Comparison of ENCODE assay signal across 8 mouse cellular contexts in the genomic region with DNA sequence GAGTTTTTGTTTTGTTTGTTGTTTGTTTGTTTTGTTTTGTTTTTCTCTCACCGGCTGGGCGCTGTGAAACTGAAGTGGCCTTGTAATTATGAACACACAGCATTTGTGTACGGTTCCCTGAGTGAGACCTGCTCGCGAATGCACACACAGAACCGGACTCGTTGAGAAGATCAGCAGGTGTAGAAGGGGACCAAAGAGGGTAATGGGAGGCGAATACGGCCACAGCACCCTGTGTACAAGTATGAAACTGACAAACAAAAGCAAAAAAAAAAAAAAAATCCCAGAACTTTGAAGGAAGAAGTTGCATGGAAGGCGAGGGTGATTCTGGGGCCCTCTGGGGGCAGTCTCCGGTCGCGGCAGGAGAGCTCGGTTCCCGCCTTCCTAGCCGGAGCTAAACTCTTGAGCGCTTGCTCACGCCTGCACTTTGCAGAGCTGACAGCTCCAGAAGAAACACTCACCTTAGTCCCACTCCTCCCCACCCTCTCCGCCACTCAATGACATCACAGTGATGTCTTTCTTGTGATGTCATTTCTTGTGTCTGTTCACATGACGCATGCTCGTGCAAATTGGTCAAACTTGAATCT. TPM values are rescaled to one million over a fixed set of nuclear protein-coding genes. Genes with fewer than 3 reads are reported as not detected.
A peak's percentile ranks its signal among the peaks of the same experiment; 100 is the strongest.
DNase-seq lines count a peak whose midpoint lies in the region; ATAC-seq and TF ChIP-seq lines count a peak whose summit lies in the region.

No protein-coding gene starts in this region.

- peaks cover 6% of the 10 kb centered on the region for H3K9me3 ChIP-seq in kidney, embryonic 16.5 days (ENCODE audit: low read length)
- H3K9me3 ChIP-seq in MEL (replicated peaks; ENCODE audit: insufficient read depth, low read length), result no peaks in the 10 kb centered on the region
- H3K9me3 ChIP-seq in forebrain, embryonic 12.5 days, result no peaks in the 10 kb centered on the region
- H3K9me3 ChIP-seq in intestine, embryonic 16.5 days (ENCODE audit: control insufficient read depth, low read length), result no peaks in the 10 kb centered on the region

- peak; percentile 70; the same call in 1 of the 2 replicates for ATAC-seq in kidney, embryonic 16.5 days (ENCODE audit: low FRiP score, low TSS enrichment)
- 0 out of 2 replicates have a peak, but pooled peaks have one; percentile 53 for ATAC-seq in forebrain, embryonic 12.5 days (ENCODE audit: low FRiP score)
- ATAC-seq in intestine, embryonic 16.5 days, result peak; percentile 81

- H3K27ac ChIP-seq in kidney, embryonic 16.5 days (ENCODE audit: low read length), result no peak overlapping the region
- no peak overlapping the region for H3K27ac ChIP-seq in MEL (ENCODE audit: control insufficient read depth, low read depth, low read length)
- H3K27ac ChIP-seq in forebrain, embryonic 12.5 days, result no peak overlapping the region
- no peak overlapping the region for H3K27ac ChIP-seq in intestine, embryonic 16.5 days (ENCODE audit: low read length)

- H3K36me3 ChIP-seq in kidney, embryonic 16.5 days (ENCODE audit: insufficient read depth, low read length), result no peaks in the 10 kb centered on the region
- peaks cover 0 to 11% of the 10 kb centered on the region in 2 experiments; a peak in 2 of 4 replicates for H3K36me3 ChIP-seq in MEL (ENCODE audit: control insufficient read depth in 1 of 2, insufficient read depth in 2 of 2, low read length in 2 of 2)
- H3K36me3 ChIP-seq in forebrain, embryonic 12.5 days (replicated peaks), result no peaks in the 10 kb centered on the region
- H3K36me3 ChIP-seq in intestine, embryonic 16.5 days (ENCODE audit: control insufficient read depth, insufficient read depth, low read length), result no peaks in the 10 kb centered on the region

- TF ChIP-seq CTCF in MEL (IDR thresholded peaks at IDR 0.05 in 2 of 3, conservative IDR thresholded peaks at IDR 0.05 in 1 of 3; ENCODE audit: control insufficient read depth in 1 of 3, insufficient read depth in 1 of 3, low read depth in 2 of 3, low read length in 3 of 3, poor library complexity in 1 of 3, severe bottlenecking in 1 of 3), result peak in 1 of 3 experiments; percentile 23; a peak in 3 of 6 replicates

- under 1% methylated on average over 20 of the region's 21 CpGs for WGBS in kidney, embryonic 16.5 days
- 1% methylated on average over 21 of the region's 21 CpGs for WGBS in forebrain, embryonic 12.5 days
- WGBS in intestine, embryonic 16.5 days, result 1% methylated on average over 21 of the region's 21 CpGs

- no peak for TF ChIP-seq POLR2A in MEL (IDR thresholded peaks at IDR 0.05; ENCODE audit: control insufficient read depth in 1 of 2, insufficient read depth in 1 of 2, low read depth in 1 of 2, low read length in 2 of 2, poor library complexity in 1 of 2)

- no peak for TF ChIP-seq RAD21 in MEL (IDR thresholded peaks at IDR 0.05; ENCODE audit: low read depth, low read length)

- no peak for DNase-seq in kidney, postnatal 14 days
- DNase-seq in MEL (ENCODE audit: low read depth, low spot score), result peak; percentile 75
- DNase-seq in mesoderm, embryonic 11.5 days (ENCODE audit: low read depth, low spot score), result peak; percentile 62
- peak; percentile 64 for DNase-seq in thymus, postnatal 4 days
- DNase-seq in right cerebral cortex, postnatal 14 days, result no peak

- peaks cover 14% of the 10 kb centered on the region for H3K4me1 ChIP-seq in kidney, embryonic 16.5 days (ENCODE audit: insufficient read depth, low read length)
- H3K4me1 ChIP-seq in MEL (ENCODE audit: control insufficient read depth in 1 of 2, insufficient read depth in 2 of 2, low read length in 2 of 2), result peaks cover 0 to 9% of the 10 kb centered on the region in 2 experiments; a peak in 1 of 4 replicates
- peaks cover 22% of the 10 kb centered on the region for H3K4me1 ChIP-seq in forebrain, embryonic 12.5 days
- no peaks in the 10 kb centered on the region for H3K4me1 ChIP-seq in intestine, embryonic 16.5 days (ENCODE audit: control insufficient read depth, insufficient read depth, low read length)

- H3K79me2 ChIP-seq in MEL (ENCODE audit: control insufficient read depth, insufficient read depth, low read length, poor library complexity), result no peaks in the 10 kb centered on the region

- peak overlapping the region; percentile 11; the same call in 1 of the 2 replicates for H3K9ac ChIP-seq in kidney, embryonic 16.5 days (replicated peaks; ENCODE audit: low read length)
- H3K9ac ChIP-seq in MEL (ENCODE audit: control insufficient read depth, low read depth, low read length, poor library complexity, severe bottlenecking), result peak overlapping the region; percentile 57
- H3K9ac ChIP-seq in forebrain, embryonic 12.5 days, result peak overlapping the region; percentile 33
- no peak overlapping the region for H3K9ac ChIP-seq in intestine, embryonic 16.5 days (ENCODE audit: low read depth, low read length)

- H3K4me2 ChIP-seq in kidney, embryonic 16.5 days (replicated peaks; ENCODE audit: low read depth, low read length), result peak overlapping the region; percentile 64
- H3K4me2 ChIP-seq in forebrain, embryonic 12.5 days, result peak overlapping the region; percentile 56
- peak overlapping the region; percentile 55 for H3K4me2 ChIP-seq in intestine, embryonic 16.5 days (ENCODE audit: low read depth, low read length)

- no peak for TF ChIP-seq EP300 in MEL (IDR thresholded peaks at IDR 0.05; ENCODE audit: low read depth in 1 of 2, low read length in 2 of 2)

- H3K27me3 ChIP-seq in kidney, embryonic 16.5 days (ENCODE audit: insufficient read depth, low read length), result peaks cover 65% of the 10 kb centered on the region
- H3K27me3 ChIP-seq in MEL (ENCODE audit: control insufficient read depth in 1 of 2, insufficient read depth in 2 of 2, low read length in 2 of 2), result peaks cover 2 to 6% of the 10 kb centered on the region in 2 experiments; a peak in 3 of 4 replicates
- H3K27me3 ChIP-seq in forebrain, embryonic 12.5 days, result peaks cover 65% of the 10 kb centered on the region
- peaks cover 34% of the 10 kb centered on the region for H3K27me3 ChIP-seq in intestine, embryonic 16.5 days (replicated peaks; ENCODE audit: control insufficient read depth, insufficient read depth, low read length)

- peak overlapping the region; percentile 50 for H3K4me3 ChIP-seq in kidney, embryonic 16.5 days (ENCODE audit: low read length)
- peak overlapping the region; percentile 57 to 72 for H3K4me3 ChIP-seq in MEL (ENCODE audit: control insufficient read depth in 1 of 2, insufficient read depth in 1 of 2, low read depth in 2 of 2, low read length in 2 of 2)
- peak overlapping the region; percentile 39 for H3K4me3 ChIP-seq in forebrain, embryonic 12.5 days (replicated peaks)
- H3K4me3 ChIP-seq in intestine, embryonic 16.5 days (ENCODE audit: low read length), result peak overlapping the region; percentile 49

TF ChIP-seq in MEL, 35 proteins besides CTCF, POLR2A, EP300 and RAD21 (continues in another document):
- TF ChIP-seq TCF12 (IDR thresholded peaks at IDR 0.05; ENCODE audit: low read depth, low read length) (no peak), USF1 (IDR thresholded peaks at IDR 0.05; ENCODE audit: low read depth, low read length) (no peak), ETS1 (IDR thresholded peaks at IDR 0.05; ENCODE audit: low read depth, low read length) (0 out of 2 replicates have a peak, but pooled peaks have one; percentile 41), USF2 (IDR thresholded peaks at IDR 0.05; ENCODE audit: borderline replicate concordance in 1 of 2, insufficient read depth in 1 of 2, low read depth in 1 of 2, low read length in 2 of 2) (no peak), MAX (IDR thresholded peaks at IDR 0.05; ENCODE audit: low read length) (peak; percentile 4; the same call in 1 of the 2 replicates)

RNA-seq across cellular contexts. Expression of gene Prss16, which starts 14.1 kb away (rescaled TPM):
- 0.32 and 0.97 TPM in 2 replicates for polyA plus RNA-seq in kidney, embryonic 16.5 days (2015; fragmentation: Nextera tagmentation; extraction: Ambion mirVana)
- not detected in 2 replicates for total RNA-seq in MEL (2012; rRNA removed)
- under 1 TPM in 1 of 2 experiments, not detected in 1; 0.47 TPM for polyA plus RNA-seq in MEL (2012; ENCODE audit: insufficient read depth in 1 of 2, insufficient read length in 2 of 2, low read depth in 1 of 2, low replicate concordance in 2 of 2, missing spikeins in 1 of 2)
- 0.28 TPM in 1 of 2 replicates, not detected in the other for polyA plus RNA-seq in forebrain, embryonic 12.5 days (2016; fragmentation: Nextera tagmentation; extraction: Ambion mirVana)
- 1.4 and 2.0 TPM in 2 replicates for polyA plus RNA-seq in intestine, embryonic 16.5 days (2015; fragmentation: Nextera tagmentation; extraction: Ambion mirVana)

RNA-seq across cellular contexts. Expression of gene Pom121l2, which starts 14.4 kb away (rescaled TPM):
- polyA plus RNA-seq in kidney, embryonic 16.5 days (2015; fragmentation: Nextera tagmentation; extraction: Ambion mirVana), result 0.15 and 0.26 TPM in 2 replicates
- total RNA-seq in MEL (2012; rRNA removed), result not detected in 2 replicates
- polyA plus RNA-seq in MEL (2012; ENCODE audit: insufficient read depth in 1 of 2, insufficient read length in 2 of 2, low read depth in 1 of 2, low replicate concordance in 2 of 2, missing spikeins in 1 of 2), result not detected
- polyA plus RNA-seq in forebrain, embryonic 12.5 days (2016; fragmentation: Nextera tagmentation; extraction: Ambion mirVana), result 0.13 TPM in 1 of 2 replicates, not detected in the other
- 0.10 TPM in 1 of 2 replicates, not detected in the other for polyA plus RNA-seq in intestine, embryonic 16.5 days (2015; fragmentation: Nextera tagmentation; extraction: Ambion mirVana)

RNA-seq across cellular contexts. Expression of gene Hist1h2ah, which starts 39.9 kb away (rescaled TPM):
- polyA plus RNA-seq in kidney, embryonic 16.5 days (2015; fragmentation: Nextera tagmentation; extraction: Ambion mirVana), result 7.8 and 9.2 TPM in 2 replicates
- 1,264 and 1,284 TPM in 2 replicates for total RNA-seq in MEL (2012; rRNA removed)
- polyA plus RNA-seq in MEL (2012; ENCODE audit: insufficient read depth in 1 of 2, insufficient read length in 2 of 2, low read depth in 1 of 2, low replicate concordance in 2 of 2, missing spikeins in 1 of 2), result 1 to 10 TPM in 1 of 2 experiments, not detected in 1; 3.7 TPM
- polyA plus RNA-seq in forebrain, embryonic 12.5 days (2016; fragmentation: Nextera tagmentation; extraction: Ambion mirVana), result 7.0 and 22.0 TPM in 2 replicates
- 4.6 and 5.1 TPM in 2 replicates for polyA plus RNA-seq in intestine, embryonic 16.5 days (2015; fragmentation: Nextera tagmentation; extraction: Ambion mirVana)

RNA-seq across cellular contexts. Expression of gene Hist1h2bk, which starts 40.2 kb away (rescaled TPM):
- polyA plus RNA-seq in kidney, embryonic 16.5 days (2015; fragmentation: Nextera tagmentation; extraction: Ambion mirVana), result 3.8 and 8.2 TPM in 2 replicates
- 2,495 and 3,316 TPM in 2 replicates for total RNA-seq in MEL (2012; rRNA removed)
- polyA plus RNA-seq in MEL (2012; ENCODE audit: insufficient read depth in 1 of 2, insufficient read length in 2 of 2, low read depth in 1 of 2, low replicate concordance in 2 of 2, missing spikeins in 1 of 2), result 1 to 10 TPM in 1 of 2 experiments, not detected in 1; 5.7 TPM
- 10.0 and 10.5 TPM in 2 replicates for polyA plus RNA-seq in forebrain, embryonic 12.5 days (2016; fragmentation: Nextera tagmentation; extraction: Ambion mirVana)
- 1.8 and 2.9 TPM in 2 replicates for polyA plus RNA-seq in intestine, embryonic 16.5 days (2015; fragmentation: Nextera tagmentation; extraction: Ambion mirVana)

RNA-seq across cellular contexts. Expression of gene Hist1h4i, which starts 45.7 kb away (rescaled TPM):
- polyA plus RNA-seq in kidney, embryonic 16.5 days (2015; fragmentation: Nextera tagmentation; extraction: Ambion mirVana), result 29.5 and 30.5 TPM in 2 replicates
- 1,065 and 1,370 TPM in 2 replicates for total RNA-seq in MEL (2012; rRNA removed)
- 10 to 100 TPM in 1 of 2 experiments, not detected in 1; 10.4 TPM for polyA plus RNA-seq in MEL (2012; ENCODE audit: insufficient read depth in 1 of 2, insufficient read length in 2 of 2, low read depth in 1 of 2, low replicate concordance in 2 of 2, missing spikeins in 1 of 2)
- 44.5 and 46.9 TPM in 2 replicates for polyA plus RNA-seq in forebrain, embryonic 12.5 days (2016; fragmentation: Nextera tagmentation; extraction: Ambion mirVana)
- 18.8 and 22.0 TPM in 2 replicates for polyA plus RNA-seq in intestine, embryonic 16.5 days (2015; fragmentation: Nextera tagmentation; extraction: Ambion mirVana)

Comparison
In these comparisons a context has a peak if more than half of its experiments do, and no peak if none do; other contexts are left out.
1. DNase-seq: peak in MEL (single experiment), mesoderm, embryonic 11.5 days (single experiment) and thymus, postnatal 4 days (single experiment); none in kidney, postnatal 14 days (single experiment) and right cerebral cortex, postnatal 14 days (single experiment).
2. Peak in every context shown above with its lines, with median percentiles within 50 percentile points of each other: ATAC-seq, H3K4me2 ChIP-seq and H3K4me3 ChIP-seq.